Mouse (Mus musculus) retina, adult 2 months (tissue): ENCODE results near the gene Sumo2.
"Not testable (repeated sequence)": the region's sequence is repeated elsewhere in the genome, so short reads cannot be mapped to it uniquely, and the experiment has no call there.

Experiments used
- DNase-seq: peaks from one replicate; pipeline ENCODE4 v3.0.0-alpha.2; 2012; ENCODE audit warnings: low read depth, low spot score

The Sumo2 gene

DNA sequence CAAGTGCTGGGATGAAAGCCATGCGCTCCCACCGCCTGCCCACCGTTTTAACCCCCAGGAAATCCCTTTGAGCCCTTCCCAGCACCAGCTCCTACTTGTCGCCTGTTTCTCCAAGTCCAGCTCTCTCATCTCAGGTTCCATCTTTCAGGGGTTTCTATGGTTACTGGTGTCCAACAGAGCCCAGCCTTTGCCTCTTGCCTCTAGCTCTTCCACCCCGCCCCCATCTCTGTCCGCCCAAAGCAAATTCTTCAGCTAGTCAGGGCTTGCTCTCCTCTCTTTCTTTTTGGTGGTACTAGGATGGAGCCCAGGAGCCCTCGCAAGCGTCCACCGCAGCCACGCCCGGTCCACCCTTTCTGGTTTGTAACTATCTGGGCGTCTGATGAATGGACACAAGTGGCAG lies 50.9 kb downstream of the Sumo2 start:
- no peak for DNase-seq

DNA sequence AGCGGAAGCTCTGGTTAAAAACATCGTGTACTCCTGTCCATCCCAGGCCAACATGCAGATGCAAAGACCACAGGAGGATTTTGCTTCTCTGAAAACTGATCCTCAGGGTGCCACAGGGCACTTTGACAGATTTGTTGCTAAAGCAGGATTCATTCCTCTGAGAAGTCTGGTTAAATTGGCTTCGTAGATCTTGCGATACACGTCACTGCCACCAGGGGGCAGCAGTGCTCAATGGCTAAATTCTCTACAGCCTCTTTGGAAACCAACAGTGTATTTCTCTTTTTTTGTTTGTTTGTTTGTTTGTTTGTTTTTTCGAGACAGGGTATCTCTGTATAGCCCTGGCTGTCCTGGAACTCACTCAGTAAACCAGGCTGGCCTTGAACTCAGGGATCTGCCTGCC lies 52.4 kb downstream of the Sumo2 start:
- DNase-seq = peak; percentile 48

GRCm38 (mm10) chr11:115483278-115483677 lies 52.8 kb downstream of the Sumo2 start:
- DNase-seq = no peak

- no peak for DNase-seq
These were observed 54.4 kb downstream of the Sumo2 start for GRCm38 (mm10) chr11:115481553-115482259.

GRCm38 (mm10) chr11:115478296-115478938 lies 57.7 kb downstream of the Sumo2 start:
- DNase-seq = no peak

GRCm38 (mm10) chr11:115477388-115477787 lies 58.7 kb downstream of the Sumo2 start:
- DNase-seq = not testable (repeated sequence)

DNA sequence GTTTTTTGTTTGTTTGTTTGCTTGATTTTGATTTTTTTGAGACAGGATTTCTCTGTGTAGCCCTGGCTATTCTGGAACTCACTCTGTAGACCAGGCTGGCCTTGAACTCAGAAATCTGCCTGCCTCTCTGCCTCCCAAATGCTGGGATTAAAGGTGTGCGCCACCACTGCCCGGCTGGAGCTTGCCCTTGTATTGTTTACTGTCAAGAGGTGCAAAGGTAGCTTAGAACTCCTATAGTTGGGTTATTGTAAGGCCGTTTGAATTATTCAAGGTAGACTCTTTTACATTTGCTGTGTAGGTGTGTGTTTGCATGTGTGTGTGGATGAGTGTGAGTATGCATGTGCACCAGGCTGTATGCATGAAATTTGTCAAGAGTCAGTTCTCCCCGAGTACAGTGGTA lies 59.4 kb downstream of the Sumo2 start:
- not testable (repeated sequence) for DNase-seq

GRCm38 (mm10) chr11:115475758-115476237 lies 60.3 kb downstream of the Sumo2 start:
- DNase-seq = no peak

GRCm38 (mm10) chr11:115475025-115475757 lies 60.9 kb downstream of the Sumo2 start, which contains the start of gene Armc7:
Armc7 (plus strand) TSS chr11:115475667.
- peak; percentile 80 for DNase-seq

DNA sequence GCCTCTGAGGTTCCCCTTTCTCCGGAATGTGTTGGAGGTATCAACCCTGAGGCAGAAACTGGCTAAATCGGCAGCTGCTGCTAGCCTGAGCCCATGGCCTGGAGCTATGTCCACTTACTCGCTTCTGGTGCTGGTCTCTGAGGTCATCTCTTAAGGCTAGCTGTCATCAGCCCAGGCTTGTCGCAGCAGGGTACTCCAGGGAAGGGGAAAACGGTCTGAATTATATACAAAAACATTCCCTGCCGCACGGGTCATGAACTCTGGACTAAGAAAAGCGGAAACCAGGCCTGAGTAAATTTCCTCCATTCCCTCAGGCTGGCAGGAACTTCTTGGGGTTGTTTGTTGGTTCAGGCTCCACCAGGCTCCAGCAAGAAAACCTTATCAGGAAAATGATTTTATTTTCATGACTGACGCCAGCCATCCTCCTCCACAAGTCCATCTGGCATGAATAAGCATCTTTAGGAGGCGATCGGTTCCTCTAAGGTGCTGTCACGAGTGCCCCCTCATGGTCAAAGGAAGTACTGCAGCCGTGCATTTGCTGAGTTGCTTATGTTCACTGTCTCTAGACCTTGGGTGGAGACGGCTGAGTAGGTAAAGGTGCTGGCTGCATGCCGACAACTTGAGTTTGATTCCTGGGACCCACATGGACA lies 62.3 kb downstream of the Sumo2 start:
- DNase-seq = peak; percentile 87
